Mouse (Mus musculus) kidney, adult 8-10 months (tissue): ENCODE data around the gene Map3k15.

Source experiments
- DNase-seq, 2 experiments: peaks; one replicate each; pipeline ENCODE4 v3.0.0; 2022

Map3k15 gene

DNA sequence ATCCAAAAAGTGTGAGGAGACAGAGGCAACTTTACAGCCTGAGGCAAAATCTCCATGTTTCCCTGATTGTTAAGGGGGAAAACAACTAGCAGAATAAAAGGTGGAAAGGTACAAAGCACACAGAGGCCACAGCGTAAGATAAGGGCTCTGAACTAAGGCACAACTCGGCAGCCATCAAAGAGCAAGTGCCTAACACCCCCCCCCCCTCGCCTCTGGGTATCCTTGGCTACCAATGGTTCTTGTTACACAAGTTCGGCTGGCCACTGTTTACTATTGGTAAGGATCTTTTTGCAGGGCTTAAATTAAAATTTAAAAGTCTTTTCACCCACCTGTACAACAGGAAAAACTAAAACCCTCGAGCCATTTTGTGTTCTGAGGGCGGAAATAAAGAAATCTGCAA, 147.5 kb downstream of the Map3k15 start:
- no peak for DNase-seq

DNA sequence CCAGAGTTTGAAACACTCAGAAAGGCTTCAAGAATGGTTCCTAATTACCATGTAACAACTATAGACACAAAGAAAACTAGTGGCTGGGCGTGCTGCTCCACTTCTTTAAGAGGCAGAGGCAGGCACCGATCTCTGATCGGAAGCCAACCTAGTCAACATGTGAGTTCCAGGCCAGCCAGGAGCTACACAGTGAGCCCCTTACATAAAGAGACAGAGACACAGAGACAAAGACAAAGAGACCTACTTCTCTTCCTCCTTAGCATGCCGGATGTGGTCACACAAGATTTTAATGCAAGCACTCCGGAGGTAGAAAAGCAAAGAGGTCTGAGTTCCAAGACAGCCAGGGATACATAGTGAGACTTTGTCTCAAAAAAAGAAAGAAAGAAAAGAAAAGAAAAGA, 147.9 kb downstream of the Map3k15 start:
- DNase-seq = no peak

DNA sequence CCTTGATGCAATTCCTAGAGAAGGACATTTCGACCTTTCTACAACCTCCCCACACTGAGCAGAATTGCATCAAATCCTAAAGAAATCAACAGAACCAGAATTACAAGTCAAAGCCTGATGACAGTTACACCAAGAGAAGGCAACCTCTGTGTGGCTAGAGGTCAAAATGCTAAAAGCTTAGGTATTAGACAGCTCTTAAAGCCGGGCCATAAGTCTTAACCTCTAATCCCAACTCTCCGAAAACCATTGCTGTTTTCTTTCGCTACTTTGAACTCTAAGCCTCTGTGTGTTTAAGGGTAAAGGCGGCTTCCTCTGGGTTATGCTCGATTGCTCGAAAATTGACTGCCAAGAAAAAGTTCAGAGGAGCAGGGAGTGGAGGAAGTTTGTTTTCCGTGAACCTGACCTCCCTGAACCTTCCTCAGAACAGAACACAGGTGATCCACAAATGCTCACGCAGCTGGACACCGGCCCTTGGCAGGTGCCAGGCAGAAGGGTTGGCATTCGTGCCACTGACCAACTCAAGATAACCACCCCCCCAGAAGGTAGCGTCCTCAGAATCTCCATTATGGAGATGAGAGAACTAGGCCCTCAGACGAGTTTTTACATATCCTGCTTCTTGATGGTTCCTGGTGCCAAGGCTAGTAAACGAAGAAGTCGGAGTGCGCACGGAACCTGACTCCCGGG, 149.1 kb downstream of the Map3k15 start:
- DNase-seq = no peak

DNA sequence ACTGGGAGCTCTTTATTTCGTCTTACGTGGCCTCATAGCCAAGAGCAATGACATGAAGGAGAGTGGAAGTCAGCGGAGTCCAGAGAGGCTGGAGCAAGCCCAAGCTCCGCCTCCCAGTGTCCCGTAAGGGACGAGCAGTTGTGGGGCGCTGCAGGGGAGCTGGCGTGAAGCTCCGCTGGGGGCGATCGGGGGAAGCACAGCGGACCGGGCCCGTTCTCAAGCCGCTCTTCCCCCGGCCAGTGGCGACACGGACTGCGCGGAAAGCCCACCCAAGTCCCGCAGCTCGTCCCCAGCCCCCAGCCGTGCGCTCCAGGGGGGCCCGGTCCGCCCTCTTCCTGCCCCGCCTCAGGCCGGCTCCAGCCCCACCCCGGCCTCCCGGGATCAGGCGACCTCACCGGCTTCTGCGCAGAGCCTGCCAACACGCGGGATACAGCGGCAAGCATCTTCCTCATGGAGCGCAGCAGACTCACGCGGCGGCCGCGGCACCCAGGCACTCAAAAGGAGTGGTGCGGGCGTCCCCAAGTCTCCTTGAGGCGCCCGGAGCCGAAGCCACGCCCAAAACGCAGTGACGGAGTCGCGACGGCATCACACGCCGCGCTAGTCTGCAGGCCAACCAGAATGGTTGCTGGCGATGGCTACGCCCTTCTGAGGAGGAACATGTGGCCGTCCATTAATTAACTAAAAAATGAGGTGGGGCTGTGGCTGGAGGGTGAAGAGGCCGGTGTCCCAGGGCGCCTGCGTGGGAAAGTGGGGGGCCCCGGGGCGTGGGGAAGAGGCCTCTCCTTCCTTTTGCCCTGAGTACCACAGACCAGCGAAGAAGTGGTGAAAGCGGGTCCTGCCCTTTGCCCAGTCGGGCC, 149.9 kb downstream of the Map3k15 start, which contains the start of gene Pdha1:
Gene Pdha1 (minus strand): TSS at position 553 of the 857 bp plus-strand sequence.
- DNase-seq = peak; percentile 87 to 89

GRCm38 (mm10) chrX:160146806-160147205, 158.6 kb downstream of the Map3k15 start:
- DNase-seq = no peak

DNA sequence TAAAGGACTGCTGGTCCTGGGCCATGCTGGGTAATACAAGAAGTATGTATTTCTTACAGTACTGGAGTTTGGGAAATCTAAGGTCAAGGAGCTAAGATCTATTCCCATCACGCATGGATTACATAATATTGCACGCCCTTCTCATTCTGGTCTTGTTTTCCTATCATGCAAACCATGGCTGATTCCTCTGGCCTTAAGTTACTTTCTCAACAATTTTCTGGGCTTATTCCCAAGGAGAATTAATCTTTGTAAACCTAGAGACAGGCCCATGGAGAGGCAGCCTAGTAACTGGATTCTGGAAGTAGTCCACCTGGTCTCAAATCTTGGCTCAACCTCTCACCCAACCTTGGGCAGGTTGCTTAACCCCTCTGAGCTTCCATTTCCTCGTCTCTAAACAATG, 159.2 kb downstream of the Map3k15 start:
- no peak for DNase-seq

- DNase-seq = no peak
Measured at GRCm38 (mm10) chrX:160148859-160149258, 160.6 kb downstream of the Map3k15 start.

GRCm38 (mm10) chrX:160153147-160153815, 165.0 kb downstream of the Map3k15 start:
- no peak for DNase-seq

DNA sequence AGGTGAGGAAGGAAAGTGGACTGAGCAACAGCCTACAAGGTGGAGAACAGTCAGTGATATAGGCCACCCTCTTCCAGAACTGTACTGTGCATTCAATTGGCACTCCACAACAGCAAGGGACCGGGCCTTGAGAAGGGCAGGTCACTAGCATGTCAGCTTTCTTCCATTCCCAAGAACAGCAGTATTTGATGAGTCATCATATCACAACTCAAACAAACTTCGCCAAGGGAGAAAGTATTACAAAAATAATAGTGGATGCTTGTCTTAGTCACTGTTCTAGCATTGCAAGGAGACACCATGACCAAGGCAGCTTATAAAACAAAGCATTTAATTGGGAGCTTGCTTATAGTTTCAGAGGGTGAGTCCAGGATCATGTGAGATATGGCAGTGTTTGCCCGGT, 176.0 kb downstream of the Map3k15 start:
- no peak for DNase-seq

GRCm38 (mm10) chrX:160166246-160166985, 178.2 kb downstream of the Map3k15 start:
- no peak for DNase-seq

DNA sequence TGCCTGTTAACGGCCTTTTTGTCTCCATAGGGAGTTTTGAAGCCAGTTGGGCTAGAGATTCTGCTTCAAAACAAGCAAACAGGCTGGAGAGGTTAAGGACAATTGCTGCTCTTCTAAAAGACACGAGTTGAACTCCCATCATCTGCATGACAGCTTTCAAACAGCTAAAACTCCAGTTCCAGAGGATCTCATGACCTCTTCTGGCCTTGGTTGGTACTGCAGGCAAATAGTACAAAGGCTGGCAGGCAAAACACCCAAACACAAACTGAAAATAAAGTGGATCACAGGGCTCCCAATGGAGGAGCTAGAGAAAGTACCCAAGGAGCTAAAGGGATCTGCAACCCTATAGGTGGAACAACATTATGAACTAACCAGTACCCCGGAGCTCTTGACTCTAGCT, 181.9 kb downstream of the Map3k15 start:
- DNase-seq = peak; percentile 30 to 73
